Mouse (Mus musculus) spleen, adult 2 months (tissue): ENCODE measurements around the gene Gm17617. TPM values are rescaled to one million over a fixed set of nuclear protein-coding genes. Genes with fewer than 3 reads are reported as not detected.

Experiments used
- DNase-seq, 2 experiments: peaks; one replicate each; pipeline versions ENCODE4 v3.0.0 to v3.0.0-alpha.2; 2012 to 2021; ENCODE audit warnings: low spot score in 2 of 2, low read depth in 1 of 2
- H3K27ac ChIP-seq: fragments of 200-500 bp; 2 replicates; pipeline ENCODE4 v1.5.1; 2012; ENCODE audit warnings: low read length, inconsistent platforms; ENCODE audit not compliant: insufficient read depth
- H3K27me3 ChIP-seq: fragments of 200-500 bp; 2 replicates; pipeline ENCODE4 v1.6.1; 2012; ENCODE audit warnings: mild to moderate bottlenecking, moderate library complexity, low read length, inconsistent platforms; ENCODE audit not compliant: control insufficient read depth, insufficient read depth
- H3K36me3 ChIP-seq: fragments of 200-500 bp; 2 replicates; pipeline ENCODE4 v1.6.1; 2012; ENCODE audit warnings: mild to moderate bottlenecking, low read length, inconsistent platforms; ENCODE audit not compliant: control insufficient read depth, insufficient read depth
- H3K4me1 ChIP-seq: fragments of 200-500 bp; 2 replicates; pipeline ENCODE4 v1.6.1; 2011; ENCODE audit warnings: inconsistent platforms; ENCODE audit not compliant: control insufficient read depth, insufficient read depth, insufficient read length
- H3K4me3 ChIP-seq: fragments of 200-500 bp; 2 replicates; pipeline ENCODE4 v1.5.1; 2011; ENCODE audit warnings: mild to moderate bottlenecking, inconsistent platforms; ENCODE audit not compliant: insufficient read depth, insufficient read length; ENCODE audit errors: extremely low read depth
- CTCF ChIP-seq: fragments of 200-500 bp; IDR thresholded peaks from 2 replicates; pipeline ENCODE4 v1.5.1; 2011; ENCODE audit warnings: mild to moderate bottlenecking, inconsistent platforms; ENCODE audit not compliant: insufficient read depth, insufficient read length, insufficient replicate concordance; ENCODE audit errors: extremely low read depth
- POLR2A ChIP-seq: fragments of 200-500 bp; IDR thresholded peaks from 2 replicates; pipeline ENCODE4 v1.6.1; 2011; ENCODE audit warnings: low read depth, low read length, inconsistent platforms
- WGBS: fragments of 180-500 bp; shearing (Covaris S2); methylation state at CpG from one replicate; pipeline ENCODE4 v1.1.7; 2018; 5-methylcytosine and 5-hydroxymethylcytosine counted together
- polyA plus RNA-seq: library from polyadenylated mRNA; depleted of rRNA; stranded (reverse); fragments of >200 nt; gene quantifications from 2 replicates; pipeline ENCODE4 v1.2.3, GENCODE M21; 2012; rRNA removed

Gm17617 gene
- not detected in 2 replicates for polyA plus RNA-seq

GRCm38 (mm10) chr13:55133448-55133847 is at the start of gene Gm17617:
Gene Gm17617 (minus strand): TSS chr13:55133548.
- 96% methylated on average over 2 of the region's 2 CpGs for WGBS
- no peak for DNase-seq
- no peak within 1 kb of the TSS for H3K27ac ChIP-seq
- H3K27me3 ChIP-seq: no peaks in the 10 kb centered on the region
- no peak for TF ChIP-seq POLR2A
- no peak for TF ChIP-seq CTCF
- H3K4me3 ChIP-seq: no peak within 1 kb of the TSS
- no peaks in the 10 kb centered on the region for H3K4me1 ChIP-seq
- H3K36me3 ChIP-seq: peaks cover 21% of the 10 kb centered on the region

- Histone ChIP-seq H3K4me1 (no peaks in the 10 kb centered on the region; the same call in 1 of the 2 replicates), H3K27me3 (no peaks in the 10 kb centered on the region), H3K4me3 (peak overlapping the region; percentile 53), H3K27ac (peak overlapping the region; percentile 72), H3K36me3 (no peaks in the 10 kb centered on the region)
- WGBS: 18% methylated on average over 23 of the region's 23 CpGs
- TF ChIP-seq POLR2A: no peak
- TF ChIP-seq CTCF: peak; percentile 14; the same call in 1 of the 2 replicates
- DNase-seq: peak in 1 of 2 experiments; percentile 17
Measured at GRCm38 (mm10) chr13:55182173-55182894, 49.0 kb upstream of the Gm17617 start.

DNA sequence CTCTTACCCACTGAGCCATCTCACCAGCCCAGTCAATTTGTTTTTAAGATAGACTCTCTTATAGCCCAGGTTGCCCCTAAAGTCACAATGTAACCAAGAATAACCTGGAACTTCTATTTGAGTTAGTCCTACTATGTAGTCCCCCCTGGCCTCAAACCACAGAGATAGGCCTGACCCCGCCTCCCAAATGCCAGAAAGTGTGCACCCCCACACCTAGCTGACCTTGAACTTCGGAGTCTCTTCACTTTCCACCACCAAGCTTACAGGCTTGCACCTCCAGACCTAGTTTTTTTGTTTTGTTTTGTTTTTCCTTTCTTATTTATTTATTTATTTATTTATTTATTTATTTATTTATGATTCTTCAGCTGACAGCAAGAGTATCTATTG is 48.4 kb upstream of the Gm17617 start:
- Histone ChIP-seq H3K36me3 (no peaks in the 10 kb centered on the region), H3K4me3 (no peak overlapping the region), H3K4me1 (no peaks in the 10 kb centered on the region; the same call in 1 of the 2 replicates), H3K27me3 (no peaks in the 10 kb centered on the region), H3K27ac (peak overlapping the region; percentile 72)
- no peak for DNase-seq
- TF ChIP-seq CTCF: no peak
- WGBS: 78% methylated on average over 2 of the region's 2 CpGs

DNA sequence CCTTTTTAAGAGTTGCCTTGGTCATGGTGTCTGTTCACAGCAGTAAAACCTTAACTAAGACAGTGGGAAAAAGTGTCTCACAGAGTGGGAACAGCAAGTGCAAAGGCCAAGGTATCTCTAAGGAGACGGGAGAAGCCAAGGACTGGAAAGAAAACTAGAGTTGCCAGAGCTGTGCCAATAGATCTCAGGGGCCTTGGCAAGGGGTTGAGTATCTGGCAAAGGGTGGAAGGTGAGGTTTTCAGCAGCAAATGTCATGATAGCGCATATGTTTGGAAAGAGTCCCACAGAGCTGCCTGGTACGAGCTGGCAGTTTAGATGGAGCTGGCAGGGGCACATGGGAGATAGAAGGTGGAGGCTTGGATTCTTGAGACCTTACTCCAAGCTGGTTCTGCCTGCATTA is 46.2 kb upstream of the Gm17617 start:
- TF ChIP-seq POLR2A (no peak), CTCF (no peak)
- Histone ChIP-seq H3K27me3 (no peaks in the 10 kb centered on the region), H3K36me3 (no peaks in the 10 kb centered on the region), H3K27ac (no peak overlapping the region), H3K4me1 (no peaks in the 10 kb centered on the region; the same call in 1 of the 2 replicates), H3K4me3 (no peak overlapping the region)
- no peak for DNase-seq
- WGBS: 88% methylated on average over 3 of the region's 3 CpGs

GRCm38 (mm10) chr13:55178556-55178955 is 45.2 kb upstream of the Gm17617 start:
- 54% methylated on average over 2 of the region's 2 CpGs for WGBS
- no peak for TF ChIP-seq POLR2A
- peak; percentile 74; the same call in 1 of the 2 replicates for TF ChIP-seq CTCF
- H3K4me3 ChIP-seq: no peak overlapping the region
- H3K27me3 ChIP-seq: no peaks in the 10 kb centered on the region
- no peak overlapping the region for H3K27ac ChIP-seq
- no peaks in the 10 kb centered on the region for H3K36me3 ChIP-seq
- peak; percentile 34 to 63 for DNase-seq
- no peaks in the 10 kb centered on the region; the same call in 1 of the 2 replicates for H3K4me1 ChIP-seq

- no peak for DNase-seq
- 80% methylated on average over 4 of the region's 4 CpGs for WGBS
- H3K27ac ChIP-seq: no peak overlapping the region
- TF ChIP-seq CTCF: no peak; the same call in 1 of the 2 replicates
- TF ChIP-seq POLR2A: no peak
- no peaks in the 10 kb centered on the region for H3K36me3 ChIP-seq
- no peak overlapping the region for H3K4me3 ChIP-seq
- H3K27me3 ChIP-seq: no peaks in the 10 kb centered on the region
- no peaks in the 10 kb centered on the region; the same call in 1 of the 2 replicates for H3K4me1 ChIP-seq
Measured at GRCm38 (mm10) chr13:55177903-55178496, 44.7 kb upstream of the Gm17617 start.

DNA sequence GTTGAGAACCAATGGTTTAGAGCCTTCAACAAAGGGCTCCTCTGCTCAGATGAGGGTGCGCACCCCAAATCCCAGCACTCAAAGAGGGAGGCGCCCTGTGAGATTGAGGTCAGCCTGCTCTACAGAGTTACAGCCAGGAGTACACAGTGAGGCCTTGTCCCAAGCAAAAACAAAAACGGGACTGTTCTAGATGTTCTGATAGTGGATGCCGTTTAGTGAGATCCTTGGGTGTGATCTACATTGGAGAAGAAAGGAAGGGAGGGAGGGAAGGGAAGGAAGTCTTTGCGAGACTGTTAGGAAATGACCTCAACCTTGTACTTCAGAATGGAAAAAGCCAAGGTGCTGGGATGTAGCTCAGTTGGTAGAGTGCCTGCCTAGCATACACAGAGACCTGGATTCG is 42.9 kb upstream of the Gm17617 start:
- no peak overlapping the region for H3K27ac ChIP-seq
- no peaks in the 10 kb centered on the region for H3K36me3 ChIP-seq
- 72% methylated on average over 6 of the region's 6 CpGs for WGBS

More for the DNA sequence above, 42.9 kb upstream of the Gm17617 start:
- no peak overlapping the region for H3K4me3 ChIP-seq
- H3K4me1 ChIP-seq: no peaks in the 10 kb centered on the region
- TF ChIP-seq CTCF: no peak
- no peak for TF ChIP-seq POLR2A
- no peak for DNase-seq
- peaks cover 2% of the 10 kb centered on the region; the same call in 1 of the 2 replicates for H3K27me3 ChIP-seq
